Mouse (Mus musculus) intestine, embryonic 14.5 days (tissue): ENCODE measurements around the gene Foxn3. TPM values are rescaled to one million over a fixed set of nuclear protein-coding genes. Genes with fewer than 3 reads are reported as not detected.

Source experiments
- ATAC-seq: fragments of 200-750 bp; cut with Nextera tagmentation; replicated peaks from 2 replicates; pipeline ENCODE4 v1.8.0; 2017; ENCODE audit warnings: low read depth, moderate number of reproducible peaks, moderate TSS enrichment, moderate library complexity; ENCODE audit not compliant: low FRiP score, low TSS enrichment
- DNase-seq: peaks from one replicate; pipeline ENCODE4 v3.0.0-alpha.2; 2018; ENCODE audit warnings: low spot score
- H3K27ac ChIP-seq: fragments of 300-500 bp; sonication (generic); 2 replicates; pipeline ENCODE4 v1.5.1; 2014; ENCODE audit warnings: low read depth, mild to moderate bottlenecking, control low read depth
- H3K27me3 ChIP-seq: fragments of 300-500 bp; sonication (generic); replicated peaks from 2 replicates; pipeline ENCODE4 v1.6.1; 2014; ENCODE audit warnings: low read length, control low read depth; ENCODE audit not compliant: control insufficient read depth, insufficient read depth
- H3K36me3 ChIP-seq: fragments of 300-500 bp; sonication (generic); 2 replicates; pipeline ENCODE4 v1.6.1; 2014; ENCODE audit warnings: low read length, control low read depth; ENCODE audit not compliant: control insufficient read depth, insufficient read depth
- H3K4me1 ChIP-seq: fragments of 300-500 bp; sonication (generic); replicated peaks from 2 replicates; pipeline ENCODE4 v1.6.1; 2014; ENCODE audit warnings: low read length, control low read depth, mixed read lengths; ENCODE audit not compliant: control insufficient read depth, insufficient read depth
- H3K4me2 ChIP-seq: fragments of 300-500 bp; sonication (generic); 2 replicates; pipeline ENCODE4 v1.6.1; 2014; ENCODE audit warnings: low read length
- H3K4me3 ChIP-seq: fragments of 300-500 bp; sonication (generic); 2 replicates; pipeline ENCODE4 v1.5.1; 2014; ENCODE audit warnings: low read depth, low read length, control low read depth, mixed read lengths
- H3K9ac ChIP-seq: fragments of 300-500 bp; sonication (generic); 2 replicates; pipeline ENCODE4 v1.6.1; 2014; ENCODE audit warnings: mild to moderate bottlenecking, low read length
- H3K9me3 ChIP-seq: fragments of 300-500 bp; sonication (generic); 2 replicates; pipeline ENCODE4 v1.6.1; 2016; ENCODE audit warnings: low read length, control low read depth; ENCODE audit not compliant: control insufficient read depth
- WGBS: fragments of 180-500 bp; shearing (Covaris S2); extraction: QIAGEN DNeasy Blood & Tissue Kit; methylation state at CpG from one replicate; pipeline ENCODE4 v1.1.7; 2014; 5-methylcytosine and 5-hydroxymethylcytosine counted together
- polyA plus RNA-seq: library from polyadenylated mRNA; unstranded; fragments of >200 nt; fragmentation: Nextera tagmentation; extraction: Ambion mirVana; gene quantifications from 2 replicates; pipeline ENCODE4 v1.2.1, GENCODE M21; 2014

Foxn3 gene
- polyA plus RNA-seq, 1 experiment from 2014 or later: 74.3 TPM

- H3K4me2 ChIP-seq: no peak overlapping the region
- H3K36me3 ChIP-seq: no peaks in the 10 kb centered on the region
- H3K9ac ChIP-seq: no peak overlapping the region
- no peak overlapping the region for H3K27ac ChIP-seq
- peaks cover 24% of the 10 kb centered on the region for H3K4me1 ChIP-seq
- no peaks in the 10 kb centered on the region for H3K9me3 ChIP-seq
- ATAC-seq: no peak
- H3K27me3 ChIP-seq: no peaks in the 10 kb centered on the region
- no peak for DNase-seq
- 88% methylated on average over 5 of the region's 5 CpGs for WGBS
- H3K4me3 ChIP-seq: no peak overlapping the region
Observed at GRCm38 (mm10) chr12:99256463-99256862, 306.9 kb downstream of the Foxn3 start.

DNA sequence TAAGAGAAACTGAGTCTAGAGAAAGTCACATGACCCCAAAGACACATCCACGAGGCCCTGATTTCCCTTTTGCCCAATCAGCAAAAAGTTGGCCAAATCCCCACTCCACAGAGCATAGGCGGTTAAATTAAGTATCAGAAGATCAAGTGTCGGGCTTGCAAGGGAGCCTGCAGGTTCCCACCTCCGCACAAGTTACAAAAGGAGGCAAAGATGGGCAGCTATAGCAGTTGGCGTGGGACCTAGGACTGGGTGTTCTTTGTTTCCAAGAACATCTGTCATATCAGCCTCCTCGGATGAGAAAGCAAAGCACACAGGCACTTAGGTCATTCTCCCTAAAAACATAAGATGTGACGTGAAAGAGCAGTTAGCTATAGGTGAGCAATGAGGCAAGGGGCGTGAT is 308.9 kb downstream of the Foxn3 start:
- no peak overlapping the region for H3K27ac ChIP-seq
- no peaks in the 10 kb centered on the region for H3K27me3 ChIP-seq
- ATAC-seq: no peak
- H3K9me3 ChIP-seq: no peaks in the 10 kb centered on the region
- H3K36me3 ChIP-seq: no peaks in the 10 kb centered on the region
- no peak overlapping the region for H3K4me2 ChIP-seq
- H3K9ac ChIP-seq: no peak overlapping the region
- no peak overlapping the region for H3K4me3 ChIP-seq
- peaks cover 15% of the 10 kb centered on the region for H3K4me1 ChIP-seq
- DNase-seq: no peak
- WGBS: 88% methylated on average over 8 of the region's 8 CpGs

- 89% methylated on average over 10 of the region's 10 CpGs for WGBS
- Histone ChIP-seq H3K4me3 (no peak overlapping the region), H3K9me3 (no peaks in the 10 kb centered on the region), H3K4me2 (no peak overlapping the region), H3K27me3 (no peaks in the 10 kb centered on the region), H3K9ac (no peak overlapping the region), H3K36me3 (no peaks in the 10 kb centered on the region), H3K27ac (no peak overlapping the region), H3K4me1 (peaks cover 12% of the 10 kb centered on the region)
- ATAC-seq (no peak), DNase-seq (no peak)
Observed at GRCm38 (mm10) chr12:99253562-99253961, 309.8 kb downstream of the Foxn3 start.

DNA sequence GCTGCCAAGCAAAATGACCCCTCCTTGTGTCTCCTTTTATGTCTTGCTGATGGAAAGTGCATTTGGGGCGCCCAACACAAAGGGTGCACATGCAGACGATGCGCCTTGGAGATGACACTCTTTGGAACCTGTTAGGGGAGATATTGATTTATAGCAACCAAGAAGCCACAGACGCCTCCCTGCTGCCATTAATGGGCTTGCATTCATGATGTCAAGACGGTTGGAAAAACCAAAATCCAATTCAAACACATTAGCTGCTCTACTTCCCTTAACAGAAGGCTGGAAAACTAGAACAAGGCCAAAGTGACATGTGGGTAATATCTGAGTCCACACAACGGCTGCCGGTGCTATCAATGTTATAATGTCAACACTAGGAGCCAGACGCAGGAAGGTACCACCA is 314.8 kb downstream of the Foxn3 start:
- no peaks in the 10 kb centered on the region for H3K4me1 ChIP-seq
- H3K9ac ChIP-seq: no peak overlapping the region
- no peak overlapping the region for H3K4me2 ChIP-seq
- no peak for ATAC-seq
- no peaks in the 10 kb centered on the region for H3K9me3 ChIP-seq
- WGBS: 78% methylated on average over 8 of the region's 8 CpGs
- no peaks in the 10 kb centered on the region for H3K36me3 ChIP-seq
- H3K27me3 ChIP-seq: no peaks in the 10 kb centered on the region
- no peak for DNase-seq
- H3K4me3 ChIP-seq: no peak overlapping the region
- no peak overlapping the region for H3K27ac ChIP-seq

DNA sequence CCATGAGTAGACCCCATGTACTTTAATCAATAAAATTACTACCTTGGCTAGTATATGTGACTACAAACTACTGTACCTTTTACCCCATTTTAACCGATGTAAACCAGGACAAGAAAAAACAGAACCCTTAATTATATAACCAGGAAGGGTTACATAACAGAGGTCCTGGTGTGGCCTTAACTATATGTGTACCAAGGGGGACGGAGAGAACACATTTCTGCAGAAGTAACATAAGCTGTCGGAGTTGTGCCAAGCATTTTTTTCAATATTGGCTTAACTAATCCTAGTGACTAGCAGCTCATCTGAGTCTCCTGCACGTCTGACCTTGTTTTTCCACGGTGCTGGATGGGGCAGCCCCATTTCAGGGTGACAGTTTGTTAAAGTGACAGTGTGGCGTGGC is 315.4 kb downstream of the Foxn3 start:
- H3K4me2 ChIP-seq: no peak overlapping the region
- DNase-seq: no peak
- no peaks in the 10 kb centered on the region for H3K9me3 ChIP-seq
- H3K27me3 ChIP-seq: no peaks in the 10 kb centered on the region
- H3K4me3 ChIP-seq: no peak overlapping the region
- no peak for ATAC-seq
- no peaks in the 10 kb centered on the region for H3K4me1 ChIP-seq
- H3K9ac ChIP-seq: no peak overlapping the region
- H3K27ac ChIP-seq: no peak overlapping the region
- H3K36me3 ChIP-seq: no peaks in the 10 kb centered on the region
- WGBS: 76% methylated on average over 6 of the region's 6 CpGs

- no peak overlapping the region for H3K4me2 ChIP-seq
- no peak overlapping the region for H3K9ac ChIP-seq
- ATAC-seq (no peak), DNase-seq (no peak)
- no peaks in the 10 kb centered on the region for H3K27me3 ChIP-seq
- no peaks in the 10 kb centered on the region for H3K9me3 ChIP-seq
- WGBS: 86% methylated on average over 10 of the region's 10 CpGs
- H3K4me3 ChIP-seq: no peak overlapping the region
- H3K27ac ChIP-seq: no peak overlapping the region
- no peaks in the 10 kb centered on the region for H3K4me1 ChIP-seq
- no peaks in the 10 kb centered on the region for H3K36me3 ChIP-seq
Observed at GRCm38 (mm10) chr12:99246984-99247746, 316.2 kb downstream of the Foxn3 start.

DNA sequence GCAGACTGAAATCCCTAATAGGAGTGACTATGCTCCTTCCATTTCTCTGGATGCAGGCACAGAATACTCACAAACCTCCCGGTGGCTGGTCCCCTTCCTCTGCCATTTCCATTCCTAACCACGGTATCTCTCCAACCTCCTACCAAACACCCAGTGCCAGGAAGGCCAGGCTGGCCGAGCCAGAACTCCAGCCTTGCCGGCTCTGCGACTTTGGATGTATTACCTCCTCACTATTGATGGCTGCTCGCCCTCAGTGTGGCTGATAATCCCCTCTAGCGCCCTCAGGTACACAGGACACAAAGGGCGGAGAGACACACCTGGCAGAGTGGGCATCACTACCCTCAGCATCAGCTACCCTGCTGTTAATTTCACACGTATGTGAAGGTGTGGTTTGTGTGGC is 318.7 kb downstream of the Foxn3 start:
- 90% methylated on average over 9 of the region's 9 CpGs for WGBS
- no peak overlapping the region for H3K4me3 ChIP-seq
- no peaks in the 10 kb centered on the region for H3K27me3 ChIP-seq
- peaks cover 8% of the 10 kb centered on the region for H3K4me1 ChIP-seq
- DNase-seq (no peak), ATAC-seq (no peak)
- no peaks in the 10 kb centered on the region for H3K9me3 ChIP-seq
- no peak overlapping the region for H3K4me2 ChIP-seq
- no peak overlapping the region for H3K27ac ChIP-seq
- no peak overlapping the region for H3K9ac ChIP-seq
- no peaks in the 10 kb centered on the region for H3K36me3 ChIP-seq

DNA sequence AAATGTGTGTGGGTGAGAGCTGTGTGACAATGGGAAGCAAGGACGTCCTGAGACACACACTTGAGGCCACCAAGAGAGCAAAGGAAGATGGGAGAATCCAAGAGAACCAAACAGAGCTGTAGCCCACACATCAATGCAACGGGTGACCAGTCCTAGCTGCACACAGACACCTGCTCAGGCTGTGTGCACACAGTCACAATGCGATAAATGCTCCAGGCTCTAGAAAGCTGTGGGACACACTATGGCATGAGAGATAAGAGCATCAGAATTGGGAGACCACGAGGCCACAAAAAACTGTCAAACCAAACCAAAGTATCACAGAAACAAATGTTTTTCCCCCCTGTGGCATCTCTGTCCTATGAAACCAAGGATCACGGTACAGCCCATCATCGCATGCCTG is 319.1 kb downstream of the Foxn3 start:
- WGBS: 88% methylated on average over 6 of the region's 6 CpGs
- H3K4me1 ChIP-seq: peaks cover 8% of the 10 kb centered on the region
- no peaks in the 10 kb centered on the region for H3K27me3 ChIP-seq

DNA sequence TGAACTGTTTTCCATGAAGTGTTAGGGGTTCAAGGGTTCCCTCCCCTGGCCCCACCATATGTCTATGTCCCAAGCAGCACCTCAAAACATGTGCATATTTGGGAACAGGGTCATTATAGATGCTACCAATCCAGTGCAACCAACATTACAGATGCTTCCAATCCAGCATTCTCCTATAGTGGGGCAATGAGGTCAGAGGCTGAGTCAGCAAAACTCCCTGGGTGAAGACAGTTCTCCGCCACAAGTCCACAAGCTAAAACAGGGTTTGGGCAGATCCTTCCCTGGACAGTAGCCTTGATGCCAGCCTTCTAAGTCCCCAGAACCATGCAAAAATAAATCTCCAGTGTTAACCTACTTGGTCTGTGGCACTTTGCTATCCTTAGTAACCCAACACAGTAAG is 320.1 kb downstream of the Foxn3 start:
- Histone ChIP-seq H3K27me3 (no peaks in the 10 kb centered on the region), H3K9me3 (no peaks in the 10 kb centered on the region), H3K36me3 (no peaks in the 10 kb centered on the region), H3K4me1 (peaks cover 8% of the 10 kb centered on the region), H3K4me3 (no peak overlapping the region), H3K4me2 (no peak overlapping the region), H3K9ac (no peak overlapping the region), H3K27ac (no peak overlapping the region)
- no peak for DNase-seq
- no peak for ATAC-seq
- WGBS: 94% methylated on average over 1 of the region's 1 CpGs

More for the DNA sequence above, 319.1 kb downstream of the Foxn3 start:
- DNase-seq (no peak), ATAC-seq (no peak)
- Histone ChIP-seq H3K4me3 (no peak overlapping the region), H3K4me2 (no peak overlapping the region), H3K9me3 (no peaks in the 10 kb centered on the region), H3K36me3 (no peaks in the 10 kb centered on the region), H3K27ac (no peak overlapping the region), H3K9ac (no peak overlapping the region)
